Mouse (Mus musculus) C2C12 (cell line): ENCODE data around the gene Nkx2-2. TPM values are rescaled to one million over a fixed set of nuclear protein-coding genes. Genes with fewer than 3 reads are reported as not detected.
A peak's percentile ranks its signal among the peaks of the same experiment; 100 is the strongest.
"Not testable (repeated sequence)": the region's sequence is repeated elsewhere in the genome, so short reads cannot be mapped to it uniquely, and the experiment has no call there.

ENCODE experiments used
- H3K27me3 ChIP-seq: one replicate; pipeline ENCODE4 v1.6.1; 2011; ENCODE audit not compliant: control insufficient read depth, insufficient read depth, insufficient read length
- H3K36me3 ChIP-seq: one replicate; pipeline ENCODE4 v1.6.1; 2011; ENCODE audit not compliant: control insufficient read depth, insufficient read depth
- H3K4me3 ChIP-seq: one replicate; pipeline ENCODE4 v1.5.1; 2011; ENCODE audit warnings: mild to moderate bottlenecking, control low read depth; ENCODE audit not compliant: poor library complexity, insufficient read depth, severe bottlenecking
- H3K79me2 ChIP-seq: one replicate; pipeline ENCODE4 v1.6.1; 2011; ENCODE audit not compliant: control insufficient read depth, insufficient read depth
- H3K79me3 ChIP-seq: one replicate; pipeline ENCODE4 v1.6.1; 2011; ENCODE audit warnings: low read depth, control low read depth
- H3ac ChIP-seq: one replicate; pipeline ENCODE3; 2011; ENCODE audit warnings: low read depth; ENCODE audit not compliant: control insufficient read depth, insufficient read length
- CEBPB ChIP-seq: IDR thresholded peaks from one replicate; pipeline ENCODE4 v1.6.1; 2011; ENCODE audit warnings: low read depth, mild to moderate bottlenecking, control low read depth, moderate library complexity
- CTCF ChIP-seq: IDR thresholded peaks from one replicate; pipeline ENCODE4 v1.5.1; 2011; ENCODE audit not compliant: control insufficient read depth, insufficient read depth, insufficient read length
- FOSL1 ChIP-seq: IDR thresholded peaks from one replicate; pipeline ENCODE4 v1.8.0; 2011; ENCODE audit warnings: mild to moderate bottlenecking, low read length; ENCODE audit not compliant: poor library complexity, insufficient read depth, severe bottlenecking
- MAX ChIP-seq: IDR thresholded peaks from one replicate; pipeline ENCODE4 v1.6.1; 2011; ENCODE audit warnings: mild to moderate bottlenecking, control low read depth
- MYOD1 ChIP-seq: IDR thresholded peaks from one replicate; pipeline ENCODE4 v1.6.1; 2011; ENCODE audit warnings: low read depth; ENCODE audit not compliant: control insufficient read depth, insufficient read length
- MYOG ChIP-seq: IDR thresholded peaks from one replicate; pipeline ENCODE4 v1.6.1; 2011; ENCODE audit not compliant: control insufficient read depth, insufficient read length; ENCODE audit errors: extremely low read depth
- USF1 ChIP-seq: IDR thresholded peaks from one replicate; pipeline ENCODE4 v1.6.1; 2011; ENCODE audit warnings: low read depth, mild to moderate bottlenecking, control low read depth, moderate library complexity
- polyA plus RNA-seq: library from polyadenylated mRNA; unstranded; fragments of >200 nt; fragmentation: generic; extraction: Trizol; gene quantifications from one replicate; pipeline ENCODE4 v1.2.1, GENCODE M21; 2012; ENCODE audit warnings: missing spikeins

The Nkx2-2 gene
- polyA plus RNA-seq, 1 experiment, result not detected

DNA sequence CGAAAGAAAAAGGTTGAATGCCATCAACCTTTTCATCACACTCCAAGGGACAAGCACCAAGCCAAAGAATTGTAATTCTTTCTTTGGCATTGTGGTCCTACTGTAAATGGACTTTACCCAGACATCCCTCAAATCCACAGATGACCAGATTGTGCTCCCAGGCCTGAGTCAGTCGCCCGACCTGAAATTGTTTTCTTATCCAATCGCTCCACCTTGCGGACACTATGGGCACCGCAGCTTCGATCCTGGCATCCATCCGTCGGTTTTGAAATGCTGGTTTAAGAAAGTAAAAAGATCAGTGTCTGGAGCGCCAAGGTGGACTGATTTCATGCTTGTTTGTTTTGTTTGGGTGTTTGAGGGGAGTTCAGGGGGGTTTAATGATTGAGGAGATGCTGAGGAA lies 16.4 kb downstream of the Nkx2-2 start:
- no peaks in the 10 kb centered on the region for H3K36me3 ChIP-seq

DNA sequence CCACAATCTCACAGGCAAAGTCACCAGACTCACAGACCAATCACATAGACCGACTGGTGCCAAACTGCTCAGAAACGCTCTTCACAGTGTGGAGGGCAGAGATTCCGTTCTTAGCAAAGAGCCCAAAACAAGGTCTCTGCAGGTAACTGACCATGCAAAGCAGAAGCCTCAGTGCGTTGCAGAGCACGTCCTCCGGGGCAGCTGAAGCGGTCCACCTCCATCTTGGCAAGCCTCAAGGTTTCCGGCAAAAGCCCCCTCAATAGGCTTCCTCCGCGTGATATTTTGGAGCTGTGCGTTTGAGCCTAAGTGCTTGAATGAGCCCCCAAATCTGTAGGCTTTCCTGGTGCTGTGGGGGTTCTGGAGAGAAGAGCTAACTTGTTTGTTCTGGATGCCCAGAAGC lies 18.7 kb downstream of the Nkx2-2 start:
- Histone ChIP-seq H3K36me3 (no peaks in the 10 kb centered on the region), H3ac (no peak overlapping the region), H3K4me3 (no peak overlapping the region), H3K79me3 (no peaks in the 10 kb centered on the region), H3K79me2 (no peaks in the 10 kb centered on the region), H3K27me3 (no peaks in the 10 kb centered on the region)
- TF ChIP-seq USF1 (no peak), FOSL1 (no peak), MYOG (no peak), CTCF (no peak), MYOD1 (no peak), CEBPB (no peak), MAX (no peak)

More for the DNA sequence above, 16.4 kb downstream of the Nkx2-2 start:
- peak overlapping the region; percentile 12 for H3K4me3 ChIP-seq
- no peaks in the 10 kb centered on the region for H3K79me3 ChIP-seq
- TF ChIP-seq MYOD1 (no peak), CTCF (peak; percentile 51)
- H3K27me3 ChIP-seq, result peaks cover 10% of the 10 kb centered on the region
- H3ac ChIP-seq, result no peak overlapping the region
- H3K79me2 ChIP-seq, result no peaks in the 10 kb centered on the region

DNA sequence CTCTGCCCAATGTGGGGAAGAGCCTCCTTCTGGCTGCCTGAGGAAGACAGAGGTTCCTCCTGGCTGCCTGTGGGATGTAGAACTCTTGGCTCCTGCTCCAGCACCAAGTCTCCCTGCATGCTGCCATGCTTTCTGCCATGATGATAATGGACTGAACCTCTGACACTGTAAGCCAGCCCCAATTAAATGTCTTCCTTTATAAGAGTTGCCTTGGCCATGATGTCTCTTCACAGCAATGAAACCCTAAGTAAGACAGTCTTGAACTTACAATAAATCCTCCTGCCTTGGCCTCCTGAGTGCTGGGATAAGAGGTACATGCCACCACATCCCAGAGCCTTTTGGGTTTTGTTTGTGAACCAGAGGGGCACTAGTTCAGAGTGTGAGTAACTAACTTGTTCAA lies 20.3 kb downstream of the Nkx2-2 start:
- Histone ChIP-seq H3K79me3 (no peaks in the 10 kb centered on the region), H3K27me3 (no peaks in the 10 kb centered on the region), H3ac (no peak overlapping the region), H3K36me3 (no peaks in the 10 kb centered on the region), H3K79me2 (no peaks in the 10 kb centered on the region), H3K4me3 (no peak overlapping the region)
- no peak for TF ChIP-seq CTCF
- TF ChIP-seq FOSL1, result no peak
- no peak for TF ChIP-seq CEBPB
- no peak for TF ChIP-seq MYOG
- TF ChIP-seq MYOD1, result no peak
- TF ChIP-seq MAX, result no peak
- no peak for TF ChIP-seq USF1

DNA sequence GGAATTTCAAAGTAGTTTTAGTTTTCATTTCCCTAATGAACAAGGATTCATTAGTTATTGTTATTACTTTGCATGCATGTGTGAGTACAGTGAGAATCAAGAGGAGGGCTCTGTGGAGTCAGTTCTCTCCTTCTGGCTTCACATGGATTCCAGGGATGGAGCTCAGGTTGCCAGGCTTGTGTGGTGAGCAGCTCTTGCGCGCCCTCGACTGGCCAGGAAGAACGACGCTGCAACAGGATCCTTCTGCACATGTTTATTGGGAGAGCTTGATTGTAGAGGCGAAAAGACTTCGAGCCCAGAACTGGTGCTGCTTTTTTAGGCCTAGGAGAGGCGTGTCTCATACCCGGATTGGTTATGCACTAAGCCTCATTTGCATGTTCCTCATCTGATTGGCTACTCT lies 23.5 kb downstream of the Nkx2-2 start:
- H3K79me3 ChIP-seq, H3K27me3 ChIP-seq, H3K4me3 ChIP-seq, H3ac ChIP-seq, H3K79me2 ChIP-seq, H3K36me3 ChIP-seq: not testable (repeated sequence)

DNA sequence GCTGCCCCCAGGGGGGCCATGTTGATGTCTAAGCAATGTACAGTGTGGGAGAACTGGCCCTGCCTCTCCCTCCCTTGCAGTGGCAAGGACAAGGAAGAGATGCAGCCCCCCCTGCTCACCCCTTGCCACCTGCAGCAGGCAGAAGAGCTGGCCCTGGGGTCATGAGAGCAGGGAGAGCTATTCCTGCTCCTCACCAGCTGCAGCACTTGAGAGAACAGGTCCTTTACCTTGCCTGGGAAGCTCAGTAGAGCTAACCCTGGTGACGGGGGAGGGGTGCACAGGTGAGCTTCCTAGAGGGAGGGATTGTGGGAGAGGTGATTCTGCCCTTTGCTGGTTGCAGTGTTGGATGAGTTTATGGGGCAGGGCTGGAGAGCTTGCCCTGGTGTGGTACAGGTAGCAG lies 28.2 kb downstream of the Nkx2-2 start:
- no peak overlapping the region for H3ac ChIP-seq
- no peaks in the 10 kb centered on the region for H3K79me3 ChIP-seq
- H3K4me3 ChIP-seq, result no peak overlapping the region
- H3K79me2 ChIP-seq, result no peaks in the 10 kb centered on the region
- H3K36me3 ChIP-seq, result no peaks in the 10 kb centered on the region
- H3K27me3 ChIP-seq, result no peaks in the 10 kb centered on the region
- TF ChIP-seq CTCF (no peak), USF1 (no peak), FOSL1 (no peak), MYOD1 (no peak), MYOG (no peak), CEBPB (no peak), MAX (no peak)

DNA sequence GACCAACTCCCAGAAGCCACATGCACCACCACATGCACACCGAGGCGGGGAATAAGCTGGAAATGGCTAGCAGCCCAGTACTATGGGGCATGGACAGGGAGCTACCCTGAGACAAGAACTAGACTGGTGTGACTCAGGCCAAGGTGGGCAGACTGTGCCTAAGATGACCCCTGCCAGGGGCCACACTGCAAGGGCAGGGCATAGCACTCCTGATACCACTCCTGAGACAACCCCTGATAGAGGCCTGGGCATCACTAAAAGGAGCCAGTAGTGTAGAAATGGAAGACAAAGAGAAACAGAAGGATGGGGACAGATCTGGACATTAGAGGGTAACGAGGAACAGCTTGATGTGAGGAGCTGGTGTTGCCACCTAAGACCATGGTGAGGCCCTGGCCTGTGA lies 28.7 kb downstream of the Nkx2-2 start:
- no peaks in the 10 kb centered on the region for H3K79me2 ChIP-seq
- H3K4me3 ChIP-seq, result no peak overlapping the region
- TF ChIP-seq CTCF (no peak), CEBPB (no peak), MYOG (no peak), USF1 (no peak)
- no peaks in the 10 kb centered on the region for H3K27me3 ChIP-seq
- no peaks in the 10 kb centered on the region for H3K36me3 ChIP-seq
- H3ac ChIP-seq, result no peak overlapping the region
- no peaks in the 10 kb centered on the region for H3K79me3 ChIP-seq

DNA sequence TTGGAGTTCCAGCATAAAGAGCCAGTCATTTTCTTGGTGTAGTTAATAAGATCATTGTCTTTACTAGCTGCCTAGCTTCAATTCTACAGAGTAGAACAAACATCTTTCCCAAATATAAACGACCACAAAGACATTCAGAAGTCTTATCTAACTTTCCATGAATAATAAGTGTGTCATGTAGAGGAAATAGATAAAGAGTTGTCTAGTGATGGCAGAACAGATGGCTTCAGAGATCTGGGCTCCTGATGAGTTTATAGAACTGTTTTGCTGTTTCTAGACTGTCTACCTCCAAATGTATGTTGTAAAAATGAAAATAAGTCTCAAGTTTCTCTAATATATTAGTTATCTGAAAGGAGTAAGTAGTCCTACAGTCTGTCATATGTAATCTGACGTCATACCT lies 41.5 kb downstream of the Nkx2-2 start:
- no peak overlapping the region for H3ac ChIP-seq
- no peak for TF ChIP-seq CTCF
- TF ChIP-seq CEBPB, result no peak
- no peak for TF ChIP-seq USF1
- TF ChIP-seq FOSL1, result no peak
- H3K27me3 ChIP-seq, result no peaks in the 10 kb centered on the region
- H3K79me2 ChIP-seq, result no peaks in the 10 kb centered on the region
- no peaks in the 10 kb centered on the region for H3K79me3 ChIP-seq
- H3K4me3 ChIP-seq, result no peak overlapping the region
- no peaks in the 10 kb centered on the region for H3K36me3 ChIP-seq

Other genes starting within 250 kb of the Nkx2-2 start
- 46.2 TPM for gene Xrn2, start 181.2 kb downstream of the Nkx2-2 start, polyA plus RNA-seq
- gene Nkx2-4, start 108.8 kb downstream of the Nkx2-2 start, polyA plus RNA-seq, result not detected
- gene Pax1, start 167.7 kb upstream of the Nkx2-2 start, polyA plus RNA-seq, result not detected